Mouse (Mus musculus) ES-Bruce4 (cell line): Measurements from ENCODE around the gene Hmcn2. TPM values are rescaled to one million over a fixed set of nuclear protein-coding genes. Genes with fewer than 3 reads are reported as not detected.

Source experiments
- H3K27ac ChIP-seq: 2 replicates; pipeline ENCODE4 v1.5.1; 2012; ENCODE audit warnings: low read length, inconsistent platforms; ENCODE audit not compliant: insufficient read depth
- H3K27me3 ChIP-seq: 2 replicates; pipeline ENCODE4 v1.6.1; 2012; ENCODE audit warnings: mild to moderate bottlenecking, low read length, inconsistent platforms; ENCODE audit not compliant: control insufficient read depth, poor library complexity, insufficient read depth, severe bottlenecking
- H3K36me3 ChIP-seq: 2 replicates; pipeline ENCODE4 v1.6.1; 2012; ENCODE audit warnings: inconsistent platforms, mild to moderate bottlenecking, low read length, moderate library complexity; ENCODE audit not compliant: control insufficient read depth, poor library complexity, insufficient read depth, severe bottlenecking
- H3K4me1 ChIP-seq: one replicate; pipeline ENCODE4 v1.8.1; 2011; ENCODE audit warnings: low read length; ENCODE audit not compliant: control insufficient read depth, insufficient read depth
- H3K4me3 ChIP-seq: 2 replicates; pipeline ENCODE4 v1.5.1; 2011; ENCODE audit warnings: low read depth, mild to moderate bottlenecking, low read length
- H3K9ac ChIP-seq: 2 replicates; pipeline ENCODE4 v1.6.1; 2012; ENCODE audit warnings: low read depth, mild to moderate bottlenecking, inconsistent platforms; ENCODE audit not compliant: poor library complexity, severe bottlenecking
- H3K9me3 ChIP-seq: replicated peaks from 2 replicates; pipeline ENCODE4 v1.6.1; 2012; ENCODE audit warnings: mild to moderate bottlenecking, low read length, inconsistent platforms; ENCODE audit not compliant: control insufficient read depth, poor library complexity, insufficient read depth, severe bottlenecking
- CTCF ChIP-seq: IDR thresholded peaks from one replicate; pipeline ENCODE4 v1.8.1; 2011; ENCODE audit warnings: low read depth, low read length
- EP300 ChIP-seq: IDR thresholded peaks from 2 replicates; pipeline ENCODE4 v1.6.1; 2011; ENCODE audit warnings: low read depth, low read length; ENCODE audit not compliant: insufficient read depth
- POLR2A ChIP-seq: IDR thresholded peaks from one replicate; pipeline ENCODE4 v1.8.1; 2011; ENCODE audit warnings: low read length; ENCODE audit not compliant: insufficient read depth
- polyA plus RNA-seq: library from polyadenylated mRNA; stranded (reverse); fragments of >200 nt; gene quantifications from 2 replicates; pipeline ENCODE4 v1.2.4, GENCODE M21; 2011; ENCODE audit warnings: low read depth; ENCODE audit not compliant: missing spikeins, insufficient read depth, insufficient read length

Hmcn2 gene
- polyA plus RNA-seq, 1 experiment, result 2.9 TPM

- Histone ChIP-seq H3K27ac (no peak overlapping the region), H3K4me1 (no peaks in the 10 kb centered on the region), H3K9ac (no peak overlapping the region), H3K9me3 (no peaks in the 10 kb centered on the region), H3K4me3 (no peak overlapping the region), H3K36me3 (no peaks in the 10 kb centered on the region), H3K27me3 (no peaks in the 10 kb centered on the region)
- TF ChIP-seq EP300 (no peak), CTCF (no peak), POLR2A (no peak)
Measured at GRCm38 (mm10) chr2:31367186-31367585, 53.0 kb downstream of the Hmcn2 start.

GRCm38 (mm10) chr2:31371396-31371795 is 57.2 kb downstream of the Hmcn2 start:
- no peak overlapping the region for H3K4me3 ChIP-seq
- H3K9ac ChIP-seq, result no peak overlapping the region
- H3K9me3 ChIP-seq, result no peaks in the 10 kb centered on the region
- no peak for TF ChIP-seq CTCF
- no peak for TF ChIP-seq EP300
- TF ChIP-seq POLR2A, result no peak
- H3K27ac ChIP-seq, result no peak overlapping the region
- no peaks in the 10 kb centered on the region for H3K4me1 ChIP-seq
- H3K36me3 ChIP-seq, result no peaks in the 10 kb centered on the region
- H3K27me3 ChIP-seq, result no peaks in the 10 kb centered on the region

- Histone ChIP-seq H3K9me3 (no peaks in the 10 kb centered on the region), H3K9ac (no peak overlapping the region), H3K36me3 (no peaks in the 10 kb centered on the region), H3K27ac (no peak overlapping the region), H3K4me1 (no peaks in the 10 kb centered on the region), H3K27me3 (no peaks in the 10 kb centered on the region), H3K4me3 (no peak overlapping the region)
- TF ChIP-seq EP300 (no peak), POLR2A (no peak), CTCF (no peak)
Measured at GRCm38 (mm10) chr2:31372186-31372585, 58.0 kb downstream of the Hmcn2 start.

GRCm38 (mm10) chr2:31374415-31374814 is 60.2 kb downstream of the Hmcn2 start:
- no peak for TF ChIP-seq CTCF
- no peaks in the 10 kb centered on the region for H3K9me3 ChIP-seq
- H3K4me1 ChIP-seq, result no peaks in the 10 kb centered on the region
- H3K27ac ChIP-seq, result no peak overlapping the region
- H3K27me3 ChIP-seq, result no peaks in the 10 kb centered on the region
- H3K9ac ChIP-seq, result no peak overlapping the region
- no peaks in the 10 kb centered on the region for H3K36me3 ChIP-seq
- no peak overlapping the region for H3K4me3 ChIP-seq

GRCm38 (mm10) chr2:31376057-31376456 is 61.8 kb downstream of the Hmcn2 start:
- no peak for TF ChIP-seq POLR2A
- no peak for TF ChIP-seq CTCF
- TF ChIP-seq EP300, result no peak
- Histone ChIP-seq H3K4me3 (no peak overlapping the region), H3K27me3 (no peaks in the 10 kb centered on the region), H3K4me1 (no peaks in the 10 kb centered on the region), H3K36me3 (no peaks in the 10 kb centered on the region), H3K9me3 (no peaks in the 10 kb centered on the region), H3K9ac (no peak overlapping the region), H3K27ac (no peak overlapping the region)

- Histone ChIP-seq H3K27me3 (no peaks in the 10 kb centered on the region), H3K36me3 (no peaks in the 10 kb centered on the region), H3K27ac (no peak overlapping the region), H3K4me1 (no peaks in the 10 kb centered on the region), H3K9me3 (no peaks in the 10 kb centered on the region), H3K9ac (no peak overlapping the region), H3K4me3 (no peak overlapping the region)
- TF ChIP-seq EP300 (no peak), POLR2A (no peak), CTCF (no peak)
Measured at GRCm38 (mm10) chr2:31377481-31377880, 63.3 kb downstream of the Hmcn2 start.
